Mouse (Mus musculus): ENCODE data around the gene Ccdc78.
"Not testable (repeated sequence)": the region's sequence is repeated elsewhere in the genome, so short reads cannot be mapped to it uniquely, and the experiment has no call there.

Ccdc78 gene

DNA sequence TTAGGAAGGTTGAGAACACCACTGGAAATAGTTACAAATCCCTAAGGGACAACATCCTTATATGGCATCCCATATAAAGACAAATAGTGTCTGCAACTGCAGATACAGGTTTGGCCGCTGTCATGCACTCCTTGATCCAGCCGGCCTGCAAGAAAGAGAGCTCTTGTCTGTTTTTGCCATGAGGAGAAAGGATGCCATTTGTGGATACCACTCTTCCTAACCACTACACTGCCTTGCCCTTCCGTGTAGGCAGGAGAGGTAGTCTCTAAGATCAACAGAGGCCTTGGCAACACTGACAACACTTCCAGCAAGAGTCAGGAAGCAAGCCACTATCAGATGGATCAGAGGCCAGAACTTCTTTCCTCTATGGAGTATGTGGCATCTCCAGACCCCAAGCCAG lies at the start of gene Ccdc78:
TSS of gene Ccdc78 (plus strand) at position 301 of the 400 bp plus-strand sequence.
- no peak for DNase-seq (ENCODE audit: low read depth, low spot score)

GRCm38 (mm10) chr17:25738861-25739260 lies 47.5 kb upstream of the Ccdc78 start:
- DNase-seq (ENCODE audit: low read depth, low spot score): no peak

DNA sequence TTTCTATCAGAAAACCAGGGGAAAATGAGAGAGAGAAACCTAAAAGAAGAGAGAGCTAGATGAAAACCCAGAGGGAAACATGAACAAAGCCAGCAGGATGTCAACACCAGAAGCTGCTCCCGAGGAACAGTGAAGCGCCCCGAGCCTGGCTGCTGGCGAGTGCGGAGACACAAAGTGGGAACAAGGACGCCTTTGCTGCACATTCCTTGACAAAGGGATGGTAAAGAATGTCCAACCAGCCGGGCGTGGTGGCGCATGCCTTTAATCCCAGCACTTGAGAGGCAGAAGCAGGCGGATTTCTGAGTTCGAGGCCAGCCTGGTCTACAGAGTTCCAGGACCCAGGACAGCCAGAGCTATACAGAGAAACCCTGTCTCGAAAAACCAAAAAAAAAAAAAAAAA lies 44.9 kb upstream of the Ccdc78 start:
- DNase-seq (ENCODE audit: low read depth, low spot score): not testable (repeated sequence)

- DNase-seq (ENCODE audit: low read depth, low spot score): no peak
Observed at GRCm38 (mm10) chr17:25743831-25744230, 42.5 kb upstream of the Ccdc78 start.

GRCm38 (mm10) chr17:25744311-25744710 lies 42.1 kb upstream of the Ccdc78 start:
- DNase-seq (ENCODE audit: low read depth, low spot score): no peak

DNA sequence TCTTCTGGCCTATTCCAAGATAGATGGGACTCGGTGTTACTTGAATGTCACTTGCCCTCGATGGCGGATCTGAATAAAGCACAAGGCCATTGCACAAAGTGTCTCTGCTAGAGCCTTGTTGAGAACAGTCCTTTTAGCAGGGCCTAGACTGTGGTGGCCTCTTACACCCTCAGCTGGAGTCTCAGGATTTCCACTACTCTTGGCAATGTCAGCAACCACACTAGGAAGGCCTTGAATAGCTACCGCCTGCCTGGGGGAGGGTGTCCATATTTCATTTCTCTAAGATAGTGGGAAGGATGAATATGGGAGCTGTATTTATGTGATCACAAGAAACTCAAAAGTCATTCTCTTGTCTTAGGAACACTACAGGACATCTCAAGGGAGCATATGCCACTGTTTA lies 38.1 kb upstream of the Ccdc78 start:
- DNase-seq (ENCODE audit: low read depth, low spot score): no peak

DNA sequence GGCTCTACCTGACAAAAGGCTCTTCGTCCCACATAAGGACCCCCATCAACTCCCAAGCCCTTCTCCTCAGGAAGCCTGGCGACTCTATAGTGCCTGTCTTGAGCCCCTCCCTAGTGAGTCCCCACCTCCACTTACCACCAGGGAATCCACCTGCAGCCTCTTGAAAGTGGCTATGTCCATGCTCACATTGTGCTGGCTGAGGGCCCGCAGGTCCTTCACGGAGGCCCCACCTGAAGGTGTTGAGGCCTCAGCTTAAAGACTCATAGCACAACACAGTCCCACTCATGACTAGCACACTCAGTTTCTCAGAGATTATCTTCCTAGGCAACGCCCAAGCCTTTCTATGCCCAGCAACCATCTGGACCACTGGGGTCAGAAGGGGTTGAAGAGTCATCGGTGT lies 37.1 kb upstream of the Ccdc78 start:
- DNase-seq (ENCODE audit: low read depth, low spot score): no peak

DNA sequence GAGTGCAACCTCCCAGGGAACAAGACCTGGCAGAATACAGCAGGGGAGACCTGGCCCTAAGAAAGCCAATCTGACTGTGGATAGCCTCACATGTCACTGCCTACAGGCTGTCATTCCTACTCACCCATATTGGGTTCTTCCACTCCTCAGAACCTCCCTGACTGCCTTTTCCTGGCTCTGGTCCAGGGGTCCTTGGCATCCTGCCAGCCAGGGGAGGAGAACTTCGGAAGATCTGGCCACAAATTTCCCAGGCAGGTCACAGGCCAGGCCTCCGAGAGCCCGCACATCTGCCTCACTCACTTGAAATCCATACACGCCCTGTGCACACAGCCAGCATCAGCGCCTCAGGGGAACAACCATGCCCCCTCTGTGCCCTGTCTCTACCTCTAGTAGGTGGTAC lies 34.9 kb upstream of the Ccdc78 start:
- no peak for DNase-seq (ENCODE audit: low read depth, low spot score)

- DNase-seq (ENCODE audit: low read depth, low spot score): no peak
Observed at GRCm38 (mm10) chr17:25754241-25754640, 32.1 kb upstream of the Ccdc78 start, which contains the start of gene Msln. TSS of gene Msln (minus strand) at chr17:25754378.

- DNase-seq (ENCODE audit: low read depth, low spot score): no peak
Observed at GRCm38 (mm10) chr17:25755086-25755485, 31.3 kb upstream of the Ccdc78 start.

DNA sequence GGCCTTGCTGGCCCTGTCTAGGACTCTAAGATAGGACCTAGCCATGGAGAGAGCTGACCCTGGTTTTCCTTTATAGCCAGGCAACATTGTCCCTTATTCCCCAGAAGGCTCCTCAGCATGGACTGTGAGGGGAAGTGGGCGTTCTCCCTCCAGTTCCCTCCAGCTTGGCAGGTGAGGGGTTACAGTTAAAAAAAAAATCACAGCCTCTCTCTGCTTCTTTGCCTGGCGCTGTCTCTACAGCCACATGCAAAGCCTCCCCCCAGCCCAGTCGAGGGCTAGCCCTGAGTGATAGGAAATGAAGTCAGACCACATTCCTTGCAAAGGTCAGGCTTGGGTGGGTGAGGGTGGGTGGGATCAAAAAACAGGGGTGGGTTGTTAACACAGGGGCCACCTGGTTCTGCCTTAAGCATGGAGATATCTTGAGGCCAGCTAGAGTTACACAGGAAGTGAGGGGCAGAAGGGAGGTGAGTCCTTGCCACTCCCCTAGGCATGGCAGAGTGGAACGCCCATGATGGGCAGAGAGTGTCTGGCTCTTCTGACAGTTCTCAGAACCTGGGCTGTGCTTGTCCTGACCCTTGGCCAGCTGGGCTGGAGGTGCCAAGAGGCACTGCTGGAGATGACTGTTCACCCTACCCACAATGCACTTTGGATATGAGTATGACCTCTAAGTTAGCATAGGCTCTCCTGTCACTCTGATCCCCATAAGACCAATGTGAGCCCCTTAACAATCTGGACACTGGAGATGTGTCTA lies 30.6 kb upstream of the Ccdc78 start:
- DNase-seq (ENCODE audit: low read depth, low spot score): no peak

- DNase-seq (ENCODE audit: low read depth, low spot score): no peak
Observed at GRCm38 (mm10) chr17:25756378-25757242, 29.8 kb upstream of the Ccdc78 start.

GRCm38 (mm10) chr17:25757691-25758090 lies 28.7 kb upstream of the Ccdc78 start:
- DNase-seq (ENCODE audit: low read depth, low spot score): no peak

GRCm38 (mm10) chr17:25760148-25760547 lies 26.2 kb upstream of the Ccdc78 start:
- DNase-seq (ENCODE audit: low read depth, low spot score): no peak

- no peak for DNase-seq (ENCODE audit: low read depth, low spot score)
Observed at GRCm38 (mm10) chr17:25761561-25761970, 24.8 kb upstream of the Ccdc78 start.

GRCm38 (mm10) chr17:25762591-25762990 lies 23.8 kb upstream of the Ccdc78 start:
- DNase-seq (ENCODE audit: low read depth, low spot score): no peak

GRCm38 (mm10) chr17:25765886-25766285 lies 20.5 kb upstream of the Ccdc78 start:
- DNase-seq (ENCODE audit: low read depth, low spot score): no peak

GRCm38 (mm10) chr17:25769331-25769730 lies 17.0 kb upstream of the Ccdc78 start:
- DNase-seq (ENCODE audit: low read depth, low spot score): no peak

DNA sequence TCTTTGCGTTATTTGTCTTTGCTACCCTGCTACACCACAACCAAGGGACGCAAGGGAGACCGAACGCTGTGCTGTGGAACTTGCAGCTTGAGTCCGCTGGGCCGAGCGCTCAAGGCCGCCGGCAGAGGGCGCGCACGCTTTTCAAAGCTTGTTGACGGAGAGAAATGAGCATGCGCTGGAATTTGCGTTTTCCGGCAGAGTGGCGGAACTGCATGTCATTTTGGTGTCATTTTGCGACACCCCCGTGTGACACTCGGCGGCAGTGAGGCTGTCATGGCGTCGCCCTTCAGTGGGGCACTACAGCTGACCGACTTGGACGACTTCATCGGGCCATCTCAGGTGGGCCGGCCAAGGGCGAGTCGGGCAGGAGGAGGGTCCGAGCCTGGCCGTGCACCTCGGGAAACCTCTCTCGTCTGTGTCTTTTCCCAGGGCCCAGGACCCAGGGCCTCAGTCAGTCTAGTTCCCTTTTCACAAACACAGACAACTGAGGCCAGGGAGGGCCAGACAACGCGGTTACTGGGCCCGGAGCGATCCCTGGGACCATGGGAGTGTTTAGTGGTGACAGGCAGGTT lies 12.7 kb upstream of the Ccdc78 start, which contains the start of gene Narfl:
TSS of gene Narfl (plus strand) at position 228 of the 572 bp plus-strand sequence.
- peak; percentile 97 for DNase-seq (ENCODE audit: low read depth, low spot score)

DNA sequence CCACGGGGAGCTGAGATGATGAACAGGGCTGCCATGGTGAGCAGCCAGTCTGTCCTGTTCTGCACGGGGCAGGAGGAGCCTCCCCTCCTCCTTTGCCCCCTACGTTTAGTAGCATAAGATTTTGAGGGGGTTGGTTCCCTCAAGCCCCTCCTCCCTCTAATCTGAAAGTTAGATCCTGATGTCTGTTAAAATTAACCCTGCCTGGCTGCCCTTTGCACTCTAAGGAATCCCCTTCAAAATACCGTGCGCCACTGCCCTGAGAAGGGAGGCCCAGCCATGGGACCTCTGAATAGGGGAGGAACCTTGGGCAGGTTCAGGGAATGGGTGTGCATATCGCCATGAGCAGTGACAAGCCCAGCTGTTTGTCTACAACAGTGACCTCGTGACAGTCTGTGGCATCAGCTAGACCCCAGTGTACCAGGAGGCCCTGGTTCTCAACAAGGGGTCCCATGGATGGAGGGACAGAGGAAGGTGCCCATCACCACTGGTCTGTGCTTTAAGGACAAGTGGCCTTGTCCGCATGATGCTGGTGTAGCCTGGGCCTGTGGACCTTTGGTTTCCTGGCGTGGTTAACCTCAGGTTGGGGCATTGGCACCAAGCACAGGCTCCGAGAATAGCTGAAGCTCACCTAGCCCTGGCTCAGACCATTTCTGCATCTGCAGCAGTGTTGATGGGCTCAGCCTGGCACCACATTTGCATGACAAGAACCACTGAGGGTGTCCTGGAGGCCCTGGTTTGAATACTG lies 10.9 kb upstream of the Ccdc78 start:
- DNase-seq (ENCODE audit: low read depth, low spot score): no peak

DNA sequence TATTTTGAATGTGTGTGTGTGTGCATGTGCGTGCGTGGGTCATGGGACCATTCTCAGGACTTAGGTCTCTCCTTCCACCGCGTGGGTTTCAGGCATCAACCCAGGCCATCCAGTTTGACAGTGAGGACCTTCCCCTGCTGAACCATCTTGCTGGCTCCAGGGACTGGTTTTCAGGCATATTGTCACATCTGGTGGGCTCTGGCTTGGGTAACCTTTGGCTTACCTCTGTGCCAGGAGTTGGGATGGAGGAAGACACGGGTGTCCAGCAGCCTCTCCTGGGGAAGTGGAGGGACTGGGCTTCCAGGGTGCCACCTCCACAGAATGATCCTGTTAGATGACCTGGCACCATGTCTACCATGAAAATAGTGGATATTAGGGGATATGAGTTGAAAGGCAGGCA lies 8.4 kb upstream of the Ccdc78 start:
- DNase-seq (ENCODE audit: low read depth, low spot score): no peak

DNA sequence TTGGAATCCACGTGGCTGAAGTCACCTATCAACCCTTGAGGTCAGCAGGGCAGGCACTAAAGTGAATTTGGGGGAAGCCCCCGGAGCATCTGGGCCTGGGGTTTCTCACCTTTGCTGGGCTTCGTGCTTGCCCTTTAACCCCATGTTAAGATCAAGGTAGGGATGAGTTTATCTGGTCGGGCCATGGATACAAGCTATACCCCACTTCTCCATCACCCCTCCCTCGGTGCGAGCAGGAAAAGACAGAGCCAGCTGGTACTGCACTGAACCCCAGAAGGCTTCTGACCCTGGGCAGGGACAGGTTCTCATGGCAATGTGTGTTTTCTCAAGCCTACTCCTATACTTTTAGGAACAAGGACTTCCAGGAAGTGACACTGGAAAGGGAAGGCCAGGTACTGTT lies 5.0 kb upstream of the Ccdc78 start:
- DNase-seq (ENCODE audit: low read depth, low spot score): no peak
